Mouse (Mus musculus): ENCODE measurements around the gene Acacb. TPM values are rescaled to one million over a fixed set of nuclear protein-coding genes. Genes with fewer than 3 reads are reported as not detected.

Acacb gene
- total RNA-seq, 1 experiment, result 10.5 TPM

DNA sequence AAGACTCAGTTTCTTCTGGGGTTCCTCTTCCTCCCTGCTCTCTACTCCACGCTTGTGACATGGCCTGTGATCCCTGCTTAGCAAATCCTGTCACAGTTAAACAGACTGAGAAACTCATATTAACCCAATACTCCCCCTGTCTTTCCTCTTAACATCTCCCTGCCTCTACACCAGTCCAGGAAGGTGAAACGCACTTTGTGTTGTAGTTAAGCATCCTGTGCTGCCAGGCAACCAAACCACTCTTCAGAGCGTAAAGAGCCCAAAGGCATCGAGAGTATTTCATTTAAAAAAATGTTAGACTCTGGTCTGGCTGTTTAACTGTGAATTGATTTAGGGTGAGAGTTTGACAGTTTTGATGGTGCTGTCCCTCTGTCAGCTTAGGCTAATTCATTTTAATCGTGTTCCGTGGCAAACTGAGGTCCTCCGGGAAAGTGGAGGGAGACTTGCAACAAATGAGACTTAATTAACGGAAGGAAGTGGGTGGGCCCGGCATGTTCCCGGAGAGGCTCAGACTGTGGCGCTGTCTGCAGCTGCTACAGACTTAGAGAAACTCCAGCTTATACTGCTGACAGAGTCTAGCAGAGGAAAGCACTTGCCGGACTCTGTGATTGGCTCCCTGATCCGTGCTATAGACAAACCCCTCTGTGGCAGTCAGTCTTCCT is 52.9 kb downstream of the Acacb start:
- Histone ChIP-seq H3K4me3 (ENCODE audit: insufficient read depth in 1 of 2, low read depth in 1 of 2, low read length in 2 of 2, poor library complexity in 1 of 2, severe bottlenecking in 1 of 2) (no peak overlapping the region), H3K9me3 (ENCODE audit: control insufficient read depth, insufficient read depth, low read depth, low read length) (no peaks in the 10 kb centered on the region), H3K36me3 (ENCODE audit: control insufficient read depth, insufficient read depth, low read length, poor library complexity, severe bottlenecking) (no peaks in the 10 kb centered on the region), H3K27ac (ENCODE audit: insufficient read depth, low read depth, low read length, poor library complexity, severe bottlenecking) (no peak overlapping the region), H3K9ac (ENCODE audit: insufficient read depth, low read depth, low read length, poor library complexity, severe bottlenecking) (no peak overlapping the region), H3K4me1 (ENCODE audit: control insufficient read depth in 2 of 2, insufficient read depth in 2 of 2, low read length in 2 of 2, poor library complexity in 1 of 2) (peaks cover 2 to 3% of the 10 kb centered on the region in 2 experiments; a peak in 1 of 4 replicates)
- DNase-seq (ENCODE audit: low read depth, low spot score), result no peak
- in situ Hi-C loops (cut with MboI; ENCODE audit: low sequenced_read_pairs in 2 of 2, unreplicated experiment in 2 of 2), result no loop called here
- no peak for TF ChIP-seq ZC3H11A (IDR thresholded peaks at IDR 0.05; ENCODE audit: borderline replicate concordance, low read depth, low read length)
- TF ChIP-seq MAFK (IDR thresholded peaks at IDR 0.05; ENCODE audit: insufficient read depth, low read depth, low read length), result no peak
- TF ChIP-seq HCFC1 (IDR thresholded peaks at IDR 0.05; ENCODE audit: borderline replicate concordance, insufficient read depth, low read length), result no peak
- no peak for TF ChIP-seq CHD2 (IDR thresholded peaks at IDR 0.05; ENCODE audit: low read depth, low read length)
- no peak for TF ChIP-seq ZNF384 (IDR thresholded peaks at IDR 0.05; ENCODE audit: low read depth, low read length)

DNA sequence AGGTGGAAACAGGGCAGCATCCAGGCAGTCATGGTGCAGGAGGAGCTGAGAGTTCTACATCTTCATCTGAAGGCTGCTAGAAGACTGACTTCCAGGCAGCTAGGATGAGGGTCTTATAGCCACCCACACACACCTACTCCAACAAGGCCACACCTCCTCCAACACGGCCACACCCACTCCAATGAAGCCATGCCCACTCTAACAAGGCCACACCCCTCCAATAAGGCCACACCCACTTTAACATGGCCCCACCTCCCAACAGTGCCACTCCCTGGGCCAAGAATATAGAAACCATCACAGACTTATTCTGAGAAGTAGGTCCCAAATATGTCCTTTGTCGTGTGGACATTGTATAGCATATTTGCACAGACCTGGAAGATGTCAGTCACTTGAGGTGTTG is 59.8 kb downstream of the Acacb start:
- Histone ChIP-seq H3K4me3 (ENCODE audit: insufficient read depth in 1 of 2, low read depth in 1 of 2, low read length in 2 of 2, poor library complexity in 1 of 2, severe bottlenecking in 1 of 2) (no peak overlapping the region), H3K27ac (ENCODE audit: insufficient read depth, low read depth, low read length, poor library complexity, severe bottlenecking) (no peak overlapping the region), H3K9ac (ENCODE audit: insufficient read depth, low read depth, low read length, poor library complexity, severe bottlenecking) (no peak overlapping the region), H3K36me3 (ENCODE audit: control insufficient read depth, insufficient read depth, low read length, poor library complexity, severe bottlenecking) (no peaks in the 10 kb centered on the region), H3K9me3 (ENCODE audit: control insufficient read depth, insufficient read depth, low read depth, low read length) (no peaks in the 10 kb centered on the region), H3K4me1 (ENCODE audit: control insufficient read depth in 2 of 2, insufficient read depth in 2 of 2, low read length in 2 of 2, poor library complexity in 1 of 2) (peaks cover 0 to 2% of the 10 kb centered on the region in 2 experiments; a peak in 1 of 4 replicates)
- TF ChIP-seq ZC3H11A (IDR thresholded peaks at IDR 0.05; ENCODE audit: borderline replicate concordance, low read depth, low read length), result no peak
- TF ChIP-seq HCFC1 (IDR thresholded peaks at IDR 0.05; ENCODE audit: borderline replicate concordance, insufficient read depth, low read length), result no peak
- TF ChIP-seq MAFK (IDR thresholded peaks at IDR 0.05; ENCODE audit: insufficient read depth, low read depth, low read length), result no peak
- no peak for TF ChIP-seq CHD2 (IDR thresholded peaks at IDR 0.05; ENCODE audit: low read depth, low read length)
- TF ChIP-seq ZNF384 (IDR thresholded peaks at IDR 0.05; ENCODE audit: low read depth, low read length), result no peak
- DNase-seq (ENCODE audit: low read depth, low spot score), result no peak
- in situ Hi-C loops (cut with MboI; ENCODE audit: low sequenced_read_pairs in 2 of 2, unreplicated experiment in 2 of 2), result no loop called here

DNA sequence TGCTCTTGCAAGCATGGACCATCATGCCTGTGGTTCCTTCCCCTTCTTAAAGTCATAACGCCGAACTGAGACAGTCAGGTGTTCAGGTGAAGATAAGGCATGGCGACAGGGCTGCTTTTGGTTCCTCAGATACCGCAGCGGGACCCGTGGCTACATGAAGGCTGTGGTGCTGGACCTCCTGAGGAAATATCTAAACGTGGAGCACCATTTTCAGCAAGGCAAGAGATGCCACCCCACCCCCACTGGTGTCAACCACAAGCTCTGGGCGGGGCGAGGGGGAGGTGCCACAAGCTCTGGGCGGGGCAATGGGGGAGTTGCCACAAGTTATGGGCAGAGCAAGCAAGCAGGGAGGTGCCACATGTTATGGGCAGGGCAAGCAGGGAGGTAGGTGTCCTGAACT is 66.8 kb downstream of the Acacb start:
- Histone ChIP-seq H3K36me3 (ENCODE audit: control insufficient read depth, insufficient read depth, low read length, poor library complexity, severe bottlenecking) (peaks cover 2% of the 10 kb centered on the region; the same call in 1 of the 2 replicates), H3K9ac (ENCODE audit: insufficient read depth, low read depth, low read length, poor library complexity, severe bottlenecking) (no peak overlapping the region), H3K27ac (ENCODE audit: insufficient read depth, low read depth, low read length, poor library complexity, severe bottlenecking) (no peak overlapping the region), H3K9me3 (ENCODE audit: control insufficient read depth, insufficient read depth, low read depth, low read length) (no peaks in the 10 kb centered on the region), H3K4me3 (ENCODE audit: insufficient read depth in 1 of 2, low read depth in 1 of 2, low read length in 2 of 2, poor library complexity in 1 of 2, severe bottlenecking in 1 of 2) (no peak overlapping the region), H3K4me1 (ENCODE audit: control insufficient read depth in 2 of 2, insufficient read depth in 2 of 2, low read length in 2 of 2, poor library complexity in 1 of 2) (peaks cover 0 to 8% of the 10 kb centered on the region in 2 experiments; a peak in 1 of 4 replicates)
- no peak for TF ChIP-seq MAFK (IDR thresholded peaks at IDR 0.05; ENCODE audit: insufficient read depth, low read depth, low read length)
- TF ChIP-seq CHD2 (IDR thresholded peaks at IDR 0.05; ENCODE audit: low read depth, low read length), result no peak
- TF ChIP-seq ZC3H11A (IDR thresholded peaks at IDR 0.05; ENCODE audit: borderline replicate concordance, low read depth, low read length), result no peak
- TF ChIP-seq HCFC1 (IDR thresholded peaks at IDR 0.05; ENCODE audit: borderline replicate concordance, insufficient read depth, low read length), result no peak
- no peak for TF ChIP-seq ZNF384 (IDR thresholded peaks at IDR 0.05; ENCODE audit: low read depth, low read length)
- in situ Hi-C loops (cut with MboI; ENCODE audit: low sequenced_read_pairs in 2 of 2, unreplicated experiment in 2 of 2), result no loop called here
- no peak for DNase-seq (ENCODE audit: low read depth, low spot score)

DNA sequence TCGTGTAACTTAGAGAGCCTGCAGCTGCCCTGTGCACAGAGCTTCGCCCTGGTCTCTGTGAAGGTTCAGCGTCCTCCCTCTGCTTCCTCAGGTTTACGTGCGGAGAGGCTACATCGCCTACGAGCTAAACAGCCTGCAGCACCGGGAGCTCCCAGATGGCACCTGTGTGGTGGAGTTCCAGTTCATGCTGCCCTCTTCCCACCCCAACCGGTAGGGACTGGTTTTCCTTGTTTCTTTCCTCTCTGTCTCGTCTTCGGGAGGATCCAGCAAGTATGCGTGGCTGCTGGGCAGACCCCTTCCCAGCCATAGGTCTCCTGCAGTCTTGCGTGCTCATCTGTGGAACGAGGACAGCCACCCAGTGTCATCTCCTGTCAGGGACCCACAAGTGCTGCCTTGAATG is 72.4 kb downstream of the Acacb start:
- Histone ChIP-seq H3K27ac (ENCODE audit: insufficient read depth, low read depth, low read length, poor library complexity, severe bottlenecking) (no peak overlapping the region), H3K9me3 (ENCODE audit: control insufficient read depth, insufficient read depth, low read depth, low read length) (no peaks in the 10 kb centered on the region), H3K36me3 (ENCODE audit: control insufficient read depth, insufficient read depth, low read length, poor library complexity, severe bottlenecking) (peaks cover 4% of the 10 kb centered on the region; the same call in 1 of the 2 replicates), H3K4me3 (ENCODE audit: insufficient read depth in 1 of 2, low read depth in 1 of 2, low read length in 2 of 2, poor library complexity in 1 of 2, severe bottlenecking in 1 of 2) (no peak overlapping the region), H3K9ac (ENCODE audit: insufficient read depth, low read depth, low read length, poor library complexity, severe bottlenecking) (no peak overlapping the region), H3K4me1 (ENCODE audit: control insufficient read depth in 2 of 2, insufficient read depth in 2 of 2, low read length in 2 of 2, poor library complexity in 1 of 2) (no peaks in the 10 kb centered on the region)
- peak; percentile 35 for DNase-seq (ENCODE audit: low read depth, low spot score)
- in situ Hi-C loops (cut with MboI; ENCODE audit: low sequenced_read_pairs in 2 of 2, unreplicated experiment in 2 of 2), result no loop called here
- no peak for TF ChIP-seq ZC3H11A (IDR thresholded peaks at IDR 0.05; ENCODE audit: borderline replicate concordance, low read depth, low read length)

DNA sequence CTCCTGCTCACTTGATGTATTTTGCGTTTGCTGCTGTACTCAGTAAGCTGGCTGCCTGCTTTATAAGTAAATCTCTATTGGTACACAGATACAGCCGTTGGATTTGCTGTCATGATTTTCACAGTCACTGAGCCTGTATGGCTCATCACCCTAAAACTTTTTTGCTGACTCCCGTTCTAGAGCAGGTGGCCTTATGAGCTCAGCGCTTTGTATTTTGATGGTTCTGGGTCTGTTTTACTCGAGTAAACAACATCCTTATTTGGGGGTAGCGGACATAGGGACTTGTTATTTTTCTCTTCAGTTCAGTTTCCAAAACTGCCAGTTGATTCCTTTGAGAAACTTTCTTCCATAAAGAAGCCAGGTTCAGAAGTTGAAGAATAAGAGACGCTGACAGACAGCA is 79.7 kb downstream of the Acacb start:
- Histone ChIP-seq H3K27ac (ENCODE audit: insufficient read depth, low read depth, low read length, poor library complexity, severe bottlenecking) (no peak overlapping the region), H3K4me1 (ENCODE audit: control insufficient read depth in 2 of 2, insufficient read depth in 2 of 2, low read length in 2 of 2, poor library complexity in 1 of 2) (peaks cover 0 to 2% of the 10 kb centered on the region in 2 experiments; a peak in 1 of 4 replicates), H3K9ac (ENCODE audit: insufficient read depth, low read depth, low read length, poor library complexity, severe bottlenecking) (no peak overlapping the region), H3K36me3 (ENCODE audit: control insufficient read depth, insufficient read depth, low read length, poor library complexity, severe bottlenecking) (peaks cover 10% of the 10 kb centered on the region; the same call in 1 of the 2 replicates), H3K9me3 (ENCODE audit: control insufficient read depth, insufficient read depth, low read depth, low read length) (no peaks in the 10 kb centered on the region), H3K4me3 (ENCODE audit: insufficient read depth in 1 of 2, low read depth in 1 of 2, low read length in 2 of 2, poor library complexity in 1 of 2, severe bottlenecking in 1 of 2) (no peak overlapping the region)
- in situ Hi-C loops (cut with MboI; ENCODE audit: low sequenced_read_pairs in 2 of 2, unreplicated experiment in 2 of 2), result no loop called here
- no peak for DNase-seq (ENCODE audit: low read depth, low spot score)
- TF ChIP-seq ZC3H11A (IDR thresholded peaks at IDR 0.05; ENCODE audit: borderline replicate concordance, low read depth, low read length) (no peak), HCFC1 (IDR thresholded peaks at IDR 0.05; ENCODE audit: borderline replicate concordance, insufficient read depth, low read length) (no peak), CHD2 (IDR thresholded peaks at IDR 0.05; ENCODE audit: low read depth, low read length) (no peak), MAFK (IDR thresholded peaks at IDR 0.05; ENCODE audit: insufficient read depth, low read depth, low read length) (no peak), ZNF384 (IDR thresholded peaks at IDR 0.05; ENCODE audit: low read depth, low read length) (no peak)
